Mouse (Mus musculus) NIH3T3 (cell line): Measurements from ENCODE around the gene Rab35.
A peak's percentile ranks its signal among the peaks of the same experiment; 100 is the strongest.

Experiments
- DNase-seq: peaks from one replicate; pipeline ENCODE4 v3.0.0-alpha.2; 2012; ENCODE audit warnings: low read depth

Gene Rab35

DNA sequence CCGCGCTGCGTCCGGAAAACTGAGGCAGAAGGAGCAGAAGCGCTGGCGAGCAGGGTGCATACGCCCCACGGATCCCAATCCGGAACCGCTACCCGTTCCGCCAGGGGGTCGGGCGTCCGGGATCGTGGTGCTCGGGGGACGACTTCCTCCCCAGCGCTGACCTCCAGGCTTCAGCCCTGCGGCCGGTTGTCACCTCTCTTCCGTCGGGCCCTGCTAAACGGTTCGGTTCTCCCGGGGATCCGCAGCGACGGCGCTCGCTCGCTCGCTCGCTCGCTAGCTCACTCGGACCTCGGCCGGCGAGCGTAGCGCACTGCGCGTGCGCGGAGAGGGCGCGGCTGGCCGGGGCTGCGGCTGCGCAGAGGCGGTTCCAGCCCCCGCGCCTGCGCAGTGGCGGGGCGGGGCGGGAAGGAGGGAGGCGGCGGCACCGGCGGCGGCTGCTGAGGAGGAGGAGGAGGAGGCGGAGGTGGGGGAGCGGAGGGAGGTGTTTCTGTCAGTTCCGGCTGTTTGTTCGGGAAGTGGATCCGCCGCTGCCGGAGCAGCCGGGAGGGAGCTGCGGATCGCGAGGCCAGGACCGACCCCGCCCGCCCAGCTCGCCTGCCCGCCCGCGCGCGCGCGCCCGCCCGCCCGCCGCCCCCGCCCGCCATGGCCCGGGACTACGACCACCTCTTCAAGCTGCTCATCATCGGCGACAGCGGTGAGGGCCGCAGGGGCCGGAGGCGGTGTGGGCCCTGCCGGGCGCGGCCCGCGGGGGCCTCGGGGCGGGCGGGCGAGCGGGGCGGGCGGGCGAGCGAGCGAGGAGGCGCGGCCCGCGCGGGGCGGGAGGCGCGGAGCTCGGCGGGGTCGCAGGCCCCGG, at the start of gene Rab35:
TSS of gene Rab35 (plus strand) at position 404 of the 853 bp plus-strand sequence.
- peak; percentile 96 for DNase-seq

DNA sequence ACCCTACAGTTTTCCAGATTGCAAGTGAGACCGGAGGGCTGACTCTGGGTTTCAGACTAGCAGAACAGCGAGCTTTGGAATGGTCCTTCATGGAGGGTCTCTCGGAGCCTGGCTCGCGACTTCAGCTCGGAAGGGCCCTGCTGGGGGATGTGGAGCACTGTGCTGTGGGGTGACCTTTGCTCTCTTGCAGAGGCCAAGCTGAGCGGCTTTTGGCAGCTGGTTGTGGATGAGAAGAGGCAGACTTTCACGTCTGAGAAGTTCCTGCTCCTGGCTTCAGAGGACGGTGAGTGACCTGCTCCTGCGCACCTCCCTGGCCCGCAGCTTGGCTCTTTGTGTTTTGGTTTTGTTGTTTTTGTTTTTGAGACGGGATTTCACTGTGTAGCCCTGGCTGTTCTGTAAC, 46.1 kb upstream of the Rab35 start:
- no peak for DNase-seq

- no peak for DNase-seq
Observed at GRCm38 (mm10) chr5:115586166-115586565, 45.5 kb upstream of the Rab35 start.

DNA sequence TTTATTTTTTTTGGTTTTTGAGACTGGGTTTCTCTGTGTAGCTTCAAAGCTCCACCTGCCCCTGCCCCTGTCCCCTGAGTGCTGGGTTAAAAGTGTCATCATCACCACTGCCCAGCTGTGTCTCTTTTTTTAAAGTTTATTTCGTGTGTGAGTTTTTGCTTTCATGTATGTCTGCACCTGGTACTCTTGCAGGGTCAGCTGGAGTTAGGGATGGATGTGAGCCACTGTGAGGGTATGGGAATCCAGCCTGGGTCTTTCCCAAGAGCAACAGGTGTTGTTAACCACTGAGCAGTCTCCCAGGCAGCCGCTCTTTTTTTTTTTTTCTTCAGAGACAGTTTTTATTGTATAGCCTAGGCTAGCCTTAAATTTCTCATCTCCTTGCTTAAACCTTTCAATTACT, 44.9 kb upstream of the Rab35 start:
- no peak for DNase-seq

DNA sequence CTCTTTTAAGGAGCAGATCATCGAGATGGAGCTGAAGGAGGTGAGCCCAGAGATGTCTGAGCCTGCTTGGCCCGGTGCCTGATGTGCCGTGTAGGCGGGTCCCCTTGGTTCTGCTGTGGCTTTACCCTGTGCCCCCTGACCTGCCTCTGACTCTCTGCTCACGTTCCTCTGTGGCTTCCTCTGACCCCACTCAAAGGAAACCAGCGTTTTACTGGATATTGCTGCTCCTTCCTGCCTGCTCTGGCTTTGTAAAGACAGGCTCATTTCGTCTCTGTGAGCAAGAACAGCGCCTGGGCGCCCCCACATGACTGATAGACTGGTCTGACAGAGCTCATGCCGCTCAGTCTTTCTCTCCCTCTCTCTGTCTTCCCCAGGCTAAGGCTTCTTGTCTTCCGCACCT, 40.7 kb upstream of the Rab35 start:
- no peak for DNase-seq

- DNase-seq: no peak
Observed at GRCm38 (mm10) chr5:115591506-115591905, 40.2 kb upstream of the Rab35 start.

- no peak for DNase-seq
Observed at GRCm38 (mm10) chr5:115603561-115603960, 28.1 kb upstream of the Rab35 start.

GRCm38 (mm10) chr5:115611566-115611965, 20.1 kb upstream of the Rab35 start:
- no peak for DNase-seq

- DNase-seq: no peak
Observed at GRCm38 (mm10) chr5:115613332-115613731, 18.4 kb upstream of the Rab35 start.

GRCm38 (mm10) chr5:115614948-115615347, 16.8 kb upstream of the Rab35 start:
- peak; percentile 50 for DNase-seq

DNA sequence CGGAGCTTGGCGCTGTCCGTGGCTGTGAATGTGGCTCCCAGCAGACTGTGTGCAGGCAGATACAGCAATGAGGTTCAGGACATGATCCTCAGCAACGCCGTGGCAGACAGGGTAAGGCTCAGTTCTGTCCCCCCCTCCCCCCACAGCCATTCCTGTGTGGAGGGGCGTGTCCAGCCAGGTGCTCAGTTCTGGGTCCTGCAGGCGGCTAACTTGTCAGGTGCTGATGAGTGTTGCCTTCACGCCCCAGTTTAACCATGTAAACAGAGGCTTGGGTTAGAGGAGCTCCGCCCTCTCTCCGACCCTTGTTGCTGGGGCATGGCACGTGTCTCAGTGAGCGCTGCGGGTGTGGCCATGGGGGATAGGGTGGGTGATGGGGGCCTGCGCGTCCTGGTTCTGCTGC, 12.0 kb upstream of the Rab35 start:
- DNase-seq: no peak

DNA sequence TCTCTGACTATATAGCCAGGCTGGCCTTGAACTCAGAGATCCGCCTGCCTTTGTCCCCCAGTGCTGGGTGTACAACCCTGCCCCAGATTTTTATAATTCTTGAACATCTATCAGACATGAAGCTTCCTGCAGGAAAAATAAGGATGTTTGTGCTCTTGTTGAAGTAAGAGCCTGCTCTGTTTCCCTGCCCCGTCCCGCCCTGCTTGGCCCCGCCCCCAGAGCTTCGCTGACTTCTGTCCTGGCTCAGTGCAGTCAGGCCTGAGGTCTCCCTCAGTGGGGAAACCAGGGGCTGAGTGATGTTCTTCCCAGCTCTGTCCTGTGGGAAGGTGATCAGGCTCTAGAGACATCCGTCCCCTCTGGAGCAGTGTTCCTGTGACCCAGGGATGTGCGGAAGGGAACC, 9.0 kb upstream of the Rab35 start:
- DNase-seq: no peak

DNA sequence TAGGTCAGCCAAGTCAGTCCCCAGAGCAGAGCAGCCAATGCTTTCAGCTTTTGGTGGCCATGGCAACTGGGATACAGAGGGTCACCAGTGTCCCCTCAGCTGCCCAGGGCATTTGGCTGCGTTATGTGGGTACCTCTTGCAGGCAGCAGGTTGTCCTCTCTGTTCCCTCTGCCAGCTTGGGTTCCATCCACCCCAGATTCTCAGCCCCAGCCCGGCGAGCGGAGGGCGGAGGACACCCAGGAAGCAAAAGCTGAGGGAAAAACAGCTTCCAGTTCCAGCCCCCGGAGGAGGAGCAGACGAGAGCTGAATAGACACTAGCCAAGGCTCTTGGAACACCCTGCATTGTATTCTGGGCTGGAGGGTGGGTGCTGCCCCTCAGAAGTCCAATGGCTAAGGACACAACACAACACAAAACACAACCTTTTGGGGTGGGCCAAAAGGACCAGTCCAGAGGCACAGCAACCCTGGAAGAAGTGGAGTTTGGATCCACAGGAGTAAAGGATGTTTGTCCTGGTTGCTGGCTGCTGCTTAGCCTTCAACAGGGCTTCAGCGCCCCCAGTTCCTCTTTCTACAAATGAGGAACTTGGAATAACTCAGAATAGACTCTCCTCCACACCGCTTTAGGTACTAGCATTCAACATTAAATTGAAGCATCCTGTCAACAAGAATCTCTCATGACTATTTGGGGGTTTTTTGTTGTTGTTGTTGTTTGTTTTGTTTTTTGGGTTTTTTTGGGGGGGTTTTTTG, 7.8 kb upstream of the Rab35 start:
- no peak for DNase-seq

DNA sequence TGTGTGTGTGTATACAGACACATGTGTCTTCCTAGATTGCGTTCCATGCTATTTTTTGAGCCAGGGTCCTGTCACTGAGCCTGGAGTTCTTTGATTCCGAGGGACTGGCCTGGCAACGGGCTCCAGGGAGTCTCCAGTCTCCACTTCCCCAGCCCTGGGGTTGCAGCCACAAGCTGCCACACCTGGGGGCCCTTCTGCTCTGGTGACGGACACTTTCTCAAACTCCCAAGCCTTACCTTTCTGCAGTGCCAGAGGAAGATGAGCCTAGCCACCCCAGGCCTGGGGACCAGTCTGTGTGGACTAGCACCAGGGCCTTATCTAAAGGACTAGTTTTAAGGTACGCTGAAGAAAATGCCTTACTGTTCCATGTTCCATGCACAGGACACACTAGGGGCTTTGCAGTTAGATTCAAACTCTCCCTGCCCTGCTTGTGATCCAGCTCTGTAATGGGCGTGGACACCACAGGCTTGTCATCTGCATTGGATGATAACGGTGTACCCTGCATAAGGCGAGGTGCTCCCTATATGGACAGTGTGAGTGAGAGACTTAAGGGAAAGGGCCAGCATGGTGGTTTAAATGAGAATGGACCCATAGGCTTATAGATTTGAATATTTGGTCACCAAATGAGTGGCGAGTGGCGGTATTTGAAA, 5.3 kb upstream of the Rab35 start:
- DNase-seq: no peak

DNA sequence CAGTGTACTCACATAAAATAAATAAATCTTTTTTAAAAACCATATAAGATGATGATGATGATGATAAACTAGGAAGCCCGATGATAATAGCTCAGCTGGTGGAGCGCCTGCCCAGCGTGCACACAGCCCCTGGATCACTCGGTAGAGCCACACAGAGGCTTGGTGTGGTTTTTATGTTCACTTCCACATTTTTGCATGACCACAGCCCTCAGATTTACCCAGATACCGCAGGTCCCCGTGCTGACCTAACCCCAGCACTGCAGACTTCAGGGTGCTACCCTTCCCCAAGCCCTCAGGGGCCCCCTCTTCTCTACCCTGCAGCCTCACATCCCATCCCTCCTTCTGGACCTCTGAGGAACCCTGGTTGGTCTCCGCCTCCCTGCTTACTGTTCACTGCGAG, 3.6 kb upstream of the Rab35 start:
- no peak for DNase-seq

DNA sequence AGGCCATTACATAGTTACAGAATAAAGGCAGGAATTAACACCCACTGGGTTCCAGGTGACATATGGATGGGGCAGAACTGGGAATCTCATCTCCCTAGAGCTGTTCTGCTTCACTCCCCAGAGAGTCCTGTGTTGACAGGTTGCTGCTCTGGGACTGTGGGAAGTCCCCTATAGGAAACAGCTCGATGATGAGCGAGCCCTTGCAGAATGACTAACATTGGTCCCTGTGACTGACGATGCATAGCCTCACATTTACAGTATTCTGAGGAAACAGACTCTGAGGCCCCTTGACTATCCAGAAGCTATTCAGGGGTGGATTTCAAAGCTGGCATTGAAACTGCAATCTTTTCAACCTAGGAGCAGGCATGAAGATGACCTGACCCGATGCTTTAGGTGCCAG, 2.0 kb upstream of the Rab35 start:
- no peak for DNase-seq

DNA sequence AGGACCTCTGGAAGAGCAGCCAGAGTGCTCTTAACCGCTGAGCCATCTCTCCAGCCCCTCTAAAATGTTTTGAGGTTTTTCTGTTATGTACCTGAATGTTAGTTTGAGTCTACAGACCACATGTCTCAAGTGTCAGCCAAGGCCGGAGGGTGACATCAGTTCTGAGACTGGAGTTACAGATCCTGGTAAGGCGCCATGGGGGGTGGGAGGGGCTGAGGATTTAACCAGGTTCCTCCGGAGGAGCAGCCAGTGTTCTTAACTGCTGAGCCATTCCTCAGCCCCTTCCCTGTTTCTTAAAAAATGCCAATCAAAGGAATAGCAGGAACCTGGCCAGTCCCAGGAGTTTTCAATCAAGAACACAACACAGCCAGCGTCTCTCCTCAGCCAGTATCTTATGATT, 1.4 kb upstream of the Rab35 start:
- DNase-seq: peak; percentile 59

DNA sequence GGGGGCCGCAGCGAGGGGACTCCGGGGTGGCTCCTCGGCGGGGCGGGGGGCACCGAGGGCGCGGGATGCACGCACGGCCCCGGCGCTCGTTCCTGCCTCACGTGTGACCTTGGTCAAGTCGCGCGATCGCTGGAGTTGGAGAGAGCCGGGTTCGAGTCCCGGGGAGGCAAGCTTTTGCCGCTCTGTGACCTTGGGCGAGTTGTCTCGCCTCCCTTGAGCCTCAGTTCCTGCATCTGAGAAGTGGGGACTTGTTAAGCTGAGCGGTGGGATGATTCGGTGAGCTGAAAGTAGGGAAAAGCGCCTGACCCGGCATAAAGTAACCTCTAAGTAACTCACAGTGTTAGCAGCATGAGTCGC, 628 bp downstream of the Rab35 start:
- DNase-seq: peak; percentile 56

- DNase-seq: peak; percentile 18
Observed at GRCm38 (mm10) chr5:115633060-115633459, 1.4 kb downstream of the Rab35 start.

DNA sequence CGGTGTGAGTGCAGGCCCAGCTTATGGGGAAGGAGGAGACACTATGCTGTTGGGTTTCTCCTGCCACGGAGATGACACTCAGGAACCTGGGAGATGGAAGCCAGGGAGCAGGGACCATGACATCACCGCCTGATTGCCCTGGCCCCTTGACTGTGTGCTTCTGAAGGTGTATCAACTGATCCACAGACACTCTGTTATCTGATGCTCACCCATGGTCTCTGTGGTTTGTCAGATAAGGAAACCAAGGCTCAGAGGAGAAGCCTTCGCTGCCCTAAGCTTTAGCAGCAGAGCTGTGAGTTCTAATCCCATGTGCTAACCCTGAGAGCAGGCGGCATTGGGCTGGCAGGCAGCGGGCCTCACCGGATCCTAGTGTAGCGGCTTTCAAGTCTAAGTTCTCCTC, 2.3 kb downstream of the Rab35 start:
- DNase-seq: no peak

DNA sequence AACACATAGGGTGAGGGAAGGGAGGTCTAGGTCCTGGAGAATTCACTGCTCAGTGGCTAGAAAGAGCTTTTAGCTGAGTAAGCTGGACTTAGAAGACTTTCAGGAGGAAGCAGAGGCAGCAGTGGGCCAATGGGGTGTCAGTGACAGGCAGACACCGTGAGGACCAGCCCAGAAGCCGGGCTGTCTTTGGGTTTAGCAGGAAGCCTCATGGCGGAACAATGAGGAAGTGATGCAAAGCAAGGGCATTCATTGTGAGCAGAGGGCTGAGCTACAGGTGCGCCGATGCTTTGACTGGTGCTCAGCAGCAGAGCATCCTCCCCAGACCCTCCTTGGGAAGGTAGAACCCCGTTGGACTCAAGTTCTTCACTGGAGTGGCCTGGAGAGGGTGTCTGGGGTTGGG, 3.8 kb downstream of the Rab35 start:
- DNase-seq: no peak

- DNase-seq: no peak
Observed at GRCm38 (mm10) chr5:115644192-115644591, 12.5 kb downstream of the Rab35 start.

DNA sequence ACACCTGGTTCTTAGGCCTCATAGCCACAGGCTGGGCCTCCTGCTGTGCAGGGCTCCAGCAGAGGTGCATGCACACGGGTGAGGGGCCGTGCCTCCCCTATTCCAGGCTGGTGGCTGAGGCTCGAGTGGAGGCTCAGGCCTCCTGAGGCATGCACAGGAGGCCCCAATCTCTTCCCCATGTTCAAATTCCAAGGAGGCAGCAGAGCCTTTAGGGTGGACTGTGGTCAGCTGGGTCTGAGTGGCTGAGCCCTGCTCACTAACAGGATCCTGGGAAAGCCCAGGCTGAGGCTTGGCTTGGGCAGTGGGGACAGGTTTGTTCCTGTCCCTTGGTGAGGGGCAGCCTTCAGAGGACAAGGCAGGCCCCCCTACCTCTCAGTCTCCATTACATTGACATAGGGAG, 17.2 kb downstream of the Rab35 start:
- no peak for DNase-seq
